Mouse (Mus musculus): ENCODE results near the gene Ndufa6.
"Not testable (repeated sequence)": the region's sequence is repeated elsewhere in the genome, so short reads cannot be mapped to it uniquely, and the experiment has no call there.

The Ndufa6 gene

DNA sequence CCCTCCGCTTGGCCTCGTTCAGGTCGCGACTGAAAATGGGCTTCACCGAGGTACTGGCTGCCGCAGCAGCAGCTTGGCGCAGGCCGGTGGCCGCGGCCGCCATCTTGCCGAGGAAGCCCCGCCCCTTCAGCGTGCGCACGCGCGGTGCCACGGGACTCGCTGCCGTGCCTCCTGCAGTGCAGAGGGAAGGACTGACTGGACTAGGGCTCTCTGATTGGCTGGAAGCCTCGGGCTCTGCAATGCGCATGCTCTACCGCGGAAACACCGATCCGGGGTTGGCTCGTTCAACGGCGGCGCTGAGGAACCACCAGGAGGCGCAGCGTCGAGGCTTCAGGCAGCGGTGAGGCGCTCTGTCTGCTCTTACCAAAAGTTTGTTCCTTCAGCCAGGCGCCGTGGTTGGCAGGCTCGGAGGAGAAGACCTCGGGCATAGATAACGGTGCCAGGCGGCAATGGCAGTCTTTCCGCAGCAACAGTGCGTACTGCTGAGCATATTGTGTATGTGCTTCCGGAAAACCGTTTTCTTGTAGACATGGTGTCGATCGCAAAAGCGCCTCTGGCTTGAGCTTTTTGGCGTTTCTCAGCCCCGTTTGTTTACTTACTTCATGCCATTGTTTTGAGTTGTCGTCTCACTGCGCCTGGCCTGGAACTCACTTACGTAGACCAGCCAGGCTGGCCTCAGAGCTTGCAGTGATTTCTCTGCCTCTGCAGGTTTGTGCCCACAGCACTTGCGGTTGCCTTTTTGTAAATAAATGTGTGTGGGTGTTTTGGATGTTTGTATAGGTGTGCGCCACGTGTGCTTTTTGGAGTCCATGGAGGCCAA, at the start of gene Ndufa6:
Ndufa6 (minus strand) TSS at position 197 of the 820 bp plus-strand sequence.
- peak; percentile 99 for DNase-seq (ENCODE audit: low spot score in 2 of 2)

DNA sequence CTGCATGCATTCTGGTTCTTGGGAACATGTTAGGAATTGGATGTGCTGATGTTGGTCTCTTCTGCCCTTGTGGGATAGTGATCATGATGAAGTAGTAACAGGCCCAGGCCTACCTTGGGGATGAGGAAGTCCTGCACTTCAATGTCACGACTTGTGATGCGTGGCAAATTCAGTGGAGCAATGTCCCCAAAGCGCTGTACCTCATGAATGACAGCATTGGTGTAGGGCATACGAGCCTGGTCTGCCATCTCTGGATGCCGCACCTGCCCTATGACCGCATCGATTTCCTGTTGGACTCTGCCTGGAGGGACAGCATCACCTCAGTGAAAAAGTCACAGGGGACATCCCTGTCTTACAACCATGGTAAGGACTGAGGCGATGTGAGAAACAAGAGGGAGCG, 49.5 kb upstream of the Ndufa6 start:
- no peak for DNase-seq (ENCODE audit: low spot score in 2 of 2)

DNA sequence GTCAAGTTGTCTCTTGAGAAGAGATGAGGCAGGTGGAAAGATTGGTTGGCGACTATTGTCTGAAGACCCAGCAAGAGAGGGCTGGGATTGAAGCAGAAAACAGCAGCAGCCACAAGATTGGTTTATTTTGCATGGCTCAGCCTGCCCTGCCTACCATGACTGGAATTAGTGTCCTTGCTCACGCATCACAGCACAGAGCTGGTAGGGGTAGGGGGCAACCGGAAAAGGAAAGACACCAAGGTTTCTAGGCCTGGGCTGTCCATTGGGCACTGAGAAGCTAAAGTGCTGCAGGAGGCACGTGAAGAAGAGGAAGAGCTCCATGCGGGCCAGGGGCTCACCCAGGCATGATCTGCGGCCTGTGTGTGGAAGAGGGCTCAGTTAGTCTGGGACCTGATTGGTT, 48.6 kb upstream of the Ndufa6 start:
- DNase-seq (ENCODE audit: low spot score in 2 of 2) = no peak

DNA sequence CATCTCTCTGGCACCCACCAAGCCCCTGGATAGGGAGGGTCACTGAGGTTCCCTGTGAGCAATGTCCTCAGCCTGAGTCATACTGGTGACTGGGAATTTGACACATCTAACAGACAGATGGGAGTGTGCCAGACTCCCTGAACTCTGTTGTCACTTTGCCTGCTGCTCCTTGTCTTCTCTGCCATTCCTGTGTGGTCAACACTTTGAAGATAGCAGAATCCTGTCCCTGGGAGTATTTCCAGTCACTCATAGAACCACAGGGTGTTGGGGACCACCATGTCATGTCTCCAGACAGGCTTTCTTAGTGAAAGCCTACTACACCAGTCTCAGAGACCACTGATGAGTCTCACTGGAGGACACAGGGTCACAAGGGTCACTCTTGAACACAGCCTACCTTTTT, 48.0 kb upstream of the Ndufa6 start:
- no peak for DNase-seq (ENCODE audit: low spot score in 2 of 2)

DNA sequence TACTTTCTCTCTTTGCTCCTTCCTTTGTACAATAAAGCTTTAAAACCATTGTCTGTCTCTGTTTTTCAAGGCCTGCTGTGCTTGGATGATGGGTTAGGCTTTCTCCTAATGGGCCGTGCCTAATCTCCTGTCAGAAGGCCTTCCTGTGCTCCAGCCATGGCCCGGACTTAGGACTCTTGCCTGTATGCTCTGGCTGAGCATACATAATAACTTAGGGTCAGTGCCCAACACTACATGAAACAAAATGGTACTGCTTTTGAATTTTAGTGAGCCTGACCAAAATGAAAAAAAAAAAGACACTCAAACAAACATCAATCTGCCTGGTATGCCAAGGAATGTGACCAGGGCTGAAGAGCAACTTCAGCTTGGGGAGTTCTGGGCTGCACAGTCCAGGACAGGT, 47.4 kb upstream of the Ndufa6 start:
- DNase-seq (ENCODE audit: low spot score in 2 of 2) = no peak

DNA sequence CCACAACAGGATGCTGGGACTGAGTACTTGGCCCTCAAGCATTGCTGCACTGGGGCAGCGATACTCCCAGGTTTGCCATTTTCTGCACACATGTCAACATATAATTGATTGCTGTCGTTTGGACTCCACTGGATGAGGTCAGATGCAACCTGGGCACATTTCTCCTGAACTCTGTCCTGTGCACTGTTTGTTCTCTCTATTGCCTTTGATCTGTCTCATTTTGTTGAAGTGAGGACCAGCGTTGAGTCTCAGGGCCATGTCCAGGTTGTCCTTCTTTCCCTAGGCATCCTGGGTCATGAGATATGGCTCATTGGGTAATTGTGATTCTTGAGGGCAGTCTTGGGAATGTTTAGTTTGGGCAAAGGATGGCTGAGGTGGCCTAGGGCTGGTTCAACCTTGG, 41.8 kb upstream of the Ndufa6 start:
- DNase-seq (ENCODE audit: low spot score in 2 of 2) = not testable (repeated sequence)

DNA sequence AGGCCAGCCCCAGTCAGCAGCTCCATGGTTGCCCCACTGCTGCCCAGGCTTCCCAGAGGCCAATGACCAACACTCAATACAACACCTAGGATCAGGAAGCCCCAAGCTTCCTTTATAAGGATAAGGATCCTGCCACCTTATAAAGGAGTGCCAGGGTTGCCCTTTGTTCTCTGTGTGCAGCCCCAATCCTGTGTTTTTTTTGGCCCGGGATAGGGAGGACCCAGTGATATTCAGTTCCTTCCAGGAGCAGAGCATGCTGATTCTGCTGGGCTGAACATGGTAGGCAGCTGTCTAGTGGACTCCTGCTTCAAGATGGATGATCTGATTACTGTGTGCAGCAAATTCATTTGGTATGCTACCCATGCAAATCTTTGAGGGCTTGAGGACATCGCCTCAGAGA, 39.8 kb upstream of the Ndufa6 start, which contains the start of gene Cyp2d11:
Cyp2d11 (minus strand) TSS at position 101 of the 400 bp plus-strand sequence.
- not testable (repeated sequence) for DNase-seq (ENCODE audit: low spot score in 2 of 2)

DNA sequence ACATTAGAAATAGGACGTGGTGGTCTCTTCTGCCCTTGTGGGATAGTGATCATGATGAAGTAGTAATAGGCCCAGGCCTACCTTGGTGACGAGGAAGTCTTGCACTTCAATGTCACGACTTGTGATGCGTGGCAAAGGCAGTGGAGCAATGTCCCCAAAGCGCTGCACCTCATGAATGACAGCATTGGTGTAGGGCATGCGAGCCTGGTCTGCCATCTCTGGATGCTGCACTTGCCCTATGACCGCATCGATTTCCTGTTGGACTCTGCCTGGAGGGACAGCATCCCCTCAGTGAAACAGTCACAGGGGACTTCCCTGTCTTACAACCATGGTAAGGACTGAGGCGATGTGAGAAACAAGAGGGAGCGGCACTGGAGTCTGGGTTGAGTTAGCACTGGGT, 35.8 kb upstream of the Ndufa6 start:
- not testable (repeated sequence) for DNase-seq (ENCODE audit: low spot score in 2 of 2)

DNA sequence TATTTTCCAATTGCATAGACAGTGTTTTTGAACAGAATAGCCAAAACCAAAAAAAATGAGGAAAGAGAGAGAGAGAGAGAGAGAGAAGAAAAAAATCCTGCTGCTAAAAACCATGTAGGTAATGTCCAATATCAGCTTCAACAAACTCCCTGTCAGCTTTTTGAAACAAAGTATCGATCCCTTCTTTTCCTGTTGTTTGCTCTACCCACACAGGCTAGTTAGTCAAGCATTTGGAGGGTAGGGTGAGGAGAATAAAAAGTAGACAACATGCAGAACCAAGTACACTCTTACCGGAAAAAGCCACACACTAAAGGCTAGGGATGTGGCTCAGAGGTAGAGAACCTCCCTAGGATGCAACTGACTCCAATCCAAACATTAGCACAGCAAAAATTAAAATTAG, 31.6 kb upstream of the Ndufa6 start:
- no peak for DNase-seq (ENCODE audit: low spot score in 2 of 2)

DNA sequence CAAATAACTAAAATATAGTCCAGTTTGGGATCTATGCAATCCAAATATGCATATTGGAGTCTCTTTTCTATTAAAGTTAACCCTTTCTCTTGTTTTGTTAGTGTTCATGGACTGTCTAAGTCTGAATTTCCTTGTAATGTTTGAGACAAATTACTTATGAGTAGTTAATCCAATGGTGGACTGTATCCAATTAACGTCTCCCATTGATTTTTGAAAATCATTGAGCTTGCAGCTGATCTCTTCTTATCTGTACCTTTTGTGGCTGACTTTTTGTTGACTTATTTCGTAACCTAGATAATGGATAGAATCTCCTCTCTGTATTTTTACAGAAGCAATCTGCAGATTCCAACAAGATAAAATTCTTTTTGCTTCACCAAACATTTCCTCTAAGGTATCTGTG, 28.3 kb upstream of the Ndufa6 start:
- DNase-seq (ENCODE audit: low spot score in 2 of 2) = no peak

DNA sequence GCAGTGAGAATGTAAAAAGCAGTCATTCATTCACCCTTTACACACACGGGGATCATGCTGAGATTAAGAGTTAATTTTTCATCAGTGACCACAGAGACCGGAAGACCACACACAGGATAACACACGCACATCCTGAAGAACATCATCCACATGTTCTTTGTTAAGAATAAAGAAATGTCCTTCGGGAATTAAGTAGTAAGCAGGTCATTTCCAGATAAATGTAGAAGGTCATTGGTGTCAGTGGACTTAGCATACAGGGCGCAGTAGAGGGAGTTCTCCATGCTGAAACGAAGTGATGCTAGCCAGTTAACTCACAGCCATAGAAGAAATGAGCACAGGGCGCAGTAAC, 26.6 kb upstream of the Ndufa6 start:
- DNase-seq (ENCODE audit: low spot score in 2 of 2) = no peak

DNA sequence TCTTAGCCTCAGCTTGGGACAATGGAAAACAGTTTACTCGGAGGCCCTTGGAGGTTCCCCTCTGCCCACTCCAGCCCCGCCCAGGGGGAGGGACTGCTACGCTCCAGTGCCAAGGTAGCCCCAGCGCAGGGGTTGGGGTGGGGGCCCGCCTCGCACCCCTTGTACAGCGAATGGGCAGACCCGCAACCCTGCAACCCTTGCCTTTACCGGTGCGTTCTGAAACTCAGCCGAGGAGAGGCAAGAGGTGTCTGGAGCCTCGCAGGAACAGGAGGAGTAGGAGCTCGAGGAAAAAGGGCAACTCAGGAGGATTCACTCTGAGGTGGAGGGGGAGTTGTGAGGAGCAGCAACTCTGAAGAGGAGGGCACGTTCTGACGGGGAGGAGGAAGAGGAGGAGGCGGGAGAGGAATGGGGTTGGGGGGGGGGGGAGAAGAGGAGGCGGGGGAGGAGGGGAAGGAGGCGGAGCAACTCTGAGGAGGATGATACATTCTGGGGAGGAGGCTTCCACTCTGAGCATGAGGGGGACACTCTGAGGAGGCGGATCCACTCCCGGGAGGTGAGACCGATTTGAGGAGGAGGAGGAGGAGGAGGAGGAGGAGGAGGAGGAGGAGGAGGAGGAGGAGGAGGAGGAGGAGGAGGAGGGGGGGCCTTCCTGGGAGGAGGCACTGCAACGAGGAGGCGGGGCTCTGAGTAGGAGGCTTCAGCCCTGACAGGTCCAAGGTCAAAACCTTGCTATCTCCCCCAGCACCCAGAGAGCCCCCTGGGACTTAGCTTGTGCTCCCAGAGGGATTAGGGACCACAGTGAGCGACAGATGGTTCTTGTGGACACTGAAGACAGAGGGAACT, 26.0 kb upstream of the Ndufa6 start, which contains the start of gene Cyp2d22:
Cyp2d22 (minus strand) TSS at position 390 of the 843 bp plus-strand sequence.
- DNase-seq (ENCODE audit: low spot score in 2 of 2) = peak; percentile 40 to 47

DNA sequence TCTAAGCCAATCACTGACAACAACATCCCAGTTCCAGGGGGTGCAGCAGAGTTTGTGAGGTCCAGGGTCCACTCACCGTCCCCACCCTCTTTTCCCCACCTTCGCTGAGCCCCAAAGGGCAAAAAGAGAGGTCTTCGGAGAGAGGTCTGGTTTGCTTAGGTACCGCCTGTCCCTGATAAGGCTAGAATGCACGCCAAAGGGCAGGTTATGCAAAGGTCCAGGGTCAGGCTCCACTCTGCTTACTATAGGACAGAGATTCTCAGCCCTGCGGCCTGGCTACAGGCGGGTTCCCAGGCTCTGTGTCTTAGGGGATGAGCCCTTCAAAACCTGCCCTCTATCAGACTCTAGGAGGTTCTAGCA, 25.4 kb upstream of the Ndufa6 start:
- no peak for DNase-seq (ENCODE audit: low spot score in 2 of 2)

DNA sequence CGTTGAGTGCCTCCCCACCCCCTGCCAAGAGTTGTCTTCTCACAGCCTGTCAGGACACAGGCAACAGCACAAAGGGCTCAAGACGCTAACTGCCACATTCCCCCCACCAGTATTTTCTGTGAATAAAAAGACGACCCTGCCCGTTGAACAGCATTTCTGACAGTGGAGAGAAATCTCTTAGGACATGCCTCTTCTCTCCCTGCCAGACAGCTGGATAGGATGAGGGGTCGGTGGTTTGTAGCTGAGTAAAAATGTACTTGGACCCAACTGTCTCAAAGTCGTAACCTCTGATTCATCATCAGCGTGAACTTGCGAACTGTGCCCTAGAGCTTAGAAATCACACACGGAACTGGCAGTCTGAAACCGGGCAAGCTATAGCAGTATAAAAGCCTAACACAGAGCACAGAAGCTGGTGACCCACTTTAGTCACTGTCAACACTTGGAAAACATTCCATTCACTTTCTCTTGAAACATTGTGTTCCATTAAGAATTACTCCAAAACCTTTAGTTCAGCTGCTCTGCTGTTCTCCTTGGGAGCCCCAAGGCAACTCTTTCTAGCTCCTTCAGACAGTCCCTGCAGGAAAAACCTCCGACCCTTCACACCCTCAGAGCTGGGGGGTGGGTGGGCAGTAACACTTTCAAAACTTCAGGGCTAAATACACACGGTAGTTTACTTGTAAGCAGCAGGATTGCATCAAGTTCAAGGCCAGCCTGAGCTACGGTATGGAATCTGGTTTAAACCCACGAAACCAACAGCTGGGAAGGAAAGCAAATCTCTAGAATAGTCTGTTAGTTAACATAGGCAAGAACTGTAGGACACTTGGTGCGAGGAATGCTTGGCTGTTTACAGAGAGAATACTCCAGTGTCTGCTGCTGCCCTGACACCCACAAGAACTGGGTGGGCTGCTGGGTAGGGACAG, 24.4 kb upstream of the Ndufa6 start:
- DNase-seq (ENCODE audit: low spot score in 2 of 2) = no peak

DNA sequence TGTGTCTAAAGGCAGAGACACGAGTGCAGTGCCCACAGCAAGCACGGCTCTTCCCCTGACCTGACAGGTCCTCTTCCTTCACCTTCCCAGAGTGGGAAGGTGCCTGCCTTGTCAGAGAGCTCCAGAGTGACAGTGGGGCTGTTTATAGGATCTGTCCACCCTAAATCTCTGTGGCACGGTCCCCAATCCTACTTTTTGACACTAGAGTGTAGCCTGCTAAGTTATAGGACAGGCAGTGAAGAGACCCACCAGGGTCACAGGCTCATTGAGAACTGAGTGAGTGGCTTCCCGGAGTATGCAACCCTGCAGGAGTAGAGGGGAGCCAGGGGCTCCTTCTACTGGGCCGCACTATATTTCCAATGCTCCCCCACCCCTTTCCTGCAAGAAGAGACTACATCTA, 23.6 kb upstream of the Ndufa6 start:
- DNase-seq (ENCODE audit: low spot score in 2 of 2) = no peak

DNA sequence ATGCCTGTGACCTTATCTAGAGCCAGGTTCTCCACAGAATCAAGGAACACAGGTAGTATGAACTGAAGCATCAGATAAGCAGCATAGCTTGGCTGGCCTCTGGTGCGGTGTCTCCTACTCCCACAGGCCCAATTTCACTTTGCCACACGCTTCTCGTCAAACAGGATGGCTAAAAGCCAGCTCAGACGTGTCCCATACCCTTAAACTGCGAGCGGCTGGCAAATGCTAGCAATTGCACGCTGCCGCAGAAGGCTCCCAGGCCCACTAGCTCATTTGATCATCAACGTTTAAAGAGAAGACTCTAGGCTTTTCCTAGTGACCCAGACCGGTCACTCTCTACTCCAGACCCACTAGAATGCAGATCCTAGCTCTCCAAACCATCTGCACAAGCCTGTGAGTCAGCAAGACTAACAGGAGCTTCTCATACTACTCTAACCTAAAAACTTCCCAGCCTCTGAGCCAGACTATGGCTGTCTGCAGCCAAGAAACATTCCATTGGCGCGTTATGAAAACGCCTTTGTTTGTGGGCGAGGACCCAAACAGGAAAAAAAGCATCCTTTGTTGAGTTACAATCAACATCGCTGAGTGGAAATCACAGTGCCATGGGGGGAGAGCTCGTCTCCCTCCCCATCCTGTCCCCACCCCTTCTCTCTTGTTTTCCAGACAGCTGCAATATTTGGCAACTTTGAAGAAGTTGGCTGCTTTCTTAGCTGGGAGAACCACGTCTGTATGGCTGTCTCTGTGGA, 22.4 kb upstream of the Ndufa6 start:
- peak; percentile 72 to 79 for DNase-seq (ENCODE audit: low spot score in 2 of 2)

DNA sequence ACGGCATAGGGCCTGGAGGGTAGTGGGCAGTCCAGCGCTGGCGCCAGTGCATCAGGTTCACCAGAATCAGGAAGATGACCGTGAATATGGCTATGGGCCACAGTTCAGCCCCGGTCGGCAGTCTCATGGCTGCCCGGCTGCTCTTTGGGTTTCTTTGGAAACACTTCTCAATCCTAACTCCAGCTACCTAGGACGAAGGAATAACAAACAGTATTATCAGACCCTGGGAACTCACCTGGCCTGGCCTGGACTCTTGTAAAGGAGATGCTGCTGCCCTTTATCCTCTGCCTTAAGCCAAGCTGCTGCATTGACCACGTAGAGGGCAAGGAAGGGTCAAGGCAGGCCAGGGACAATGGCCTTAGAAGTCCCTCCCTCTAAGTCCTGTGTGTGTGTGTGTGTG, 21.7 kb upstream of the Ndufa6 start:
- no peak for DNase-seq (ENCODE audit: low spot score in 2 of 2)

DNA sequence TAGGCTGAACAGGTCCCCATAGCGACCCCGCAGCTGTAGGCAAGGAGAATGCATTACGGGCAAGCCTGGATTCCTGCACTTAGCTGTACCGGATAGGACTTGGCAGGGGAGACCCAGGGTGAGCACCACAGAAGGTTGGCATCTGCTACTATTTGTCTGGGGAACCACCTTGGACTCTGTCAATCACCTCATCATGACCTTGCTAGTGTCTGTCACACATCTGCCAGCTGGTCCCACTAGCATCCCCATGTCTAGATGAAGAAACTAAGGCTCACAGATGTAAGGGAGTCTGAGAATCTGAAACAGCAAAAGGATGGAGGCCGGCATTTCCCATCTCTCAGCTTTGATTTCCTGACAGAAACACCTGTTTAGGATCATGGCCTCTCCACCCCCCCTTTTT, 20.3 kb upstream of the Ndufa6 start:
- DNase-seq (ENCODE audit: low spot score in 2 of 2) = no peak

DNA sequence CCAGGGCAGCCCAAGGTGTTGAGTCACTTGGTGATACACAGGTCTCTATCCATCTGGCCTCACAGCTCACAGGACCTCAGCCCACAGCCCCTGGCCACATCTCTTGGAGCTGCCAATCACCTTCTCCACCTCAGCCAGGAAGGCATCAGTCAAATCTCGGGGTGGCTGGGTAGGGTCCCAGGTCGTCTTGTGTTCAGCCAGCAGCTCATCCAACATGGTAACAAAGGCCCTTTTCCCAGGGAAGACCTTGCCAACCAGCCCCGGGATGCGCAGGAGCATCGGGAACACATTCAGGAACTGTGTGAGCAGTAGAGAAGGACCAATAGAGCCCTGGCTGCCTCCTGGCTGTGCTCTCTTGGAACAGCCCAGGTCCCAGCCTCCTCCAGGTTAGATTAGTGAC, 18.9 kb upstream of the Ndufa6 start:
- DNase-seq (ENCODE audit: low spot score in 2 of 2) = no peak

DNA sequence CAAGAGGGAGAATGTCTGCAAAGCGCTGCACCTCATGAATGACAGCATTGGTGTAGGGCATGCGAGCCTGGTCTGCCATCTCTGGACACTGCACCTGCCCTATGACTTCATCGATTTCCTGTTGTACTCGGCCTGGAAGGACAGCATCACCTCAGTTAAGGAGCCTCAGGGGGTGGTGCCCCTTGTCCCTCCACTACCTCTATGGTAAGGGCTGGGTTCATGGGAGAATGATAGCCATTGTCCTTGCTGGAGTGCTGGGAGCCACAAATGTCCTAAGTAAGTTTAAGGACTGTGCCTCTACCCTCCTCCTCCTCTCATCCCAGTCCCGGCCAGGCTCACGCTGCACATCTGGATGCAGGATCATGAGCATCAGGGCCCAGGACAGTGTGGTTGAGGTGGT, 18.3 kb upstream of the Ndufa6 start:
- DNase-seq (ENCODE audit: low spot score in 2 of 2) = no peak

DNA sequence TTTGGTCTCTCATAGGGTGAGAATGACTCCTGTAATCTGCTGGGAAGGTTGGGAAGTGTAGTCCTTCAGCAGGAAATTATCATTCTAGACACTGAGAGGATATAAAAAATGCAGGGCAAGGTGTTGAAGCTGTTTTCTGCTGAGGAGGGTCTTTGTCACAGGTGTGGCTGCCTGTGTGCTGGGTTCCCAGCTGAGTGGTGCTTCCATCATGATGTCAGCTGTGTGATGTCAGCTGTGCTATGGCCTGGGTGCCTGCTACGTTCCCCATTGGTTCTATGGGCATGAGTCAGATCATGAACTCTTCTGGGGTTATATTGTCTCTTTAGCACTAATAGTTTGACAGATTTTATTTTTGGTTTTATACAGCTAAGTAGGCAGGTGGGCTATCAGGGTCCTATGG, 14.7 kb upstream of the Ndufa6 start:
- DNase-seq (ENCODE audit: low spot score in 2 of 2) = no peak

Data from right cerebral cortex, postnatal 10 days (tissue).